Mouse (Mus musculus): ENCODE measurements around the gene Cacna2d2.

The Cacna2d2 gene

DNA sequence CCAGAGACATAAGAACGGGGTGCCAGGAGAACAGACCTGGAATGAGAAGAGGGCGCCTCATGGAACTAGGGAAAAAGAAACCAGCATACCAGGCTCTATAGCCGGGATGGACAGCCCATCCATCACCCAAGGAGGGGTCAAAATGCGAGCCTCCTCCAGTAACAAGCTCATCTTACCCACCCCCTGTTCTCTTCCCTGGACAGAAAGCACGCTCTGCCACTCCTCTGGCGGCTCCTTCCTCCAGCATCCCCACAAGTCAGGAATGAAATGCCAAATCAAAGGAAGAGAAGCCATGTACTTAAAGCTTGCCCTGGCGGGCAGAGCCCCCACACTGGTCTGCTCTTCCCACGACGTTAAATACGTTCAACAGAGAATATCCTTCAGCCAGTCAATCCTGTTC is 141.6 kb downstream of the Cacna2d2 start:
- no peak for DNase-seq (ENCODE audit: low spot score)

DNA sequence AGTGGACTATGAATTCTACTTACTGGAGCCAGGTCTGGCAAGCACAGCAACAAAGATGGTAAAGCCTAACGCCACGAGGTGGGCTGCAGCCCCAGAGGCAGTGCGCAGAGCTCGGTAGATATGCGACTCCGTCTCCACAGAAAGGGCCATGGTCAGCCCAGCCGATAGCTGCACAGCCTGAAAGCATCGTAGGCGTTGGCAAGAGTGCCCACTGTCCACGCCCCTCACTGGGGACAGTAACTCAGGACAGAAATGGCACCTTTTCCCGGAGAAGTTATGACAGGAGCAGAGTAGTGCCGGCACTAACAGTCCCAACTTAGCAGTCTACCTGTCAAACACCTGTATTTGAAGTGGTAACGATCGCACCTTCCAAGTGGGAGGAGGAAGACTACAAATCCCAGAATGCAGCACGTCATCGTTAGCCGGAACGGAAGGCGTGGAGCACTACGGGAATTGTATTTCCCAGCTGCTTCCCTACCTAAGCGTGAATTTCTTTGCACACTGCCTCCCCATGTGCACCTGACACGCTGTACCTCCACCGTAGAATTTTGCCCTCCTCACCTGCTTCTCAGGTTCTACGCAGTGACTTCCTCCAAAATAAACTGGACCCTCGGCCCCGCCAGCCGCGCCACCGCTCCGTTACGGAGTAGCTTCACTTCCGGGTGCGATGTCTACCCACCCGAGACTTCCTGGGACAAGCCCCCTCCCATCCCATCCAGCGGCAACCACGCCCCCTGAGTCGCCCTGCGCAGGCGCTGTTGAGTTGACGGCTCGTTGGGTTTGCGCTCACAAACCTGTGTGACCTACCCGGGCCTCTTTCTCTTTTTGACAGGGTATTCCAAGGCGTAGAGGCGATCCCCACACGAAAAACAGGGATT is 142.3 kb downstream of the Cacna2d2 start, which contains the start of the genes Cyb561d2 and Nprl2:
Gene Cyb561d2 (minus strand): TSS at position 720 of the 878 bp plus-strand sequence.
Gene Nprl2 (plus strand): TSS at position 753 of the 878 bp plus-strand sequence.
- DNase-seq (ENCODE audit: low spot score): peak; percentile 96

DNA sequence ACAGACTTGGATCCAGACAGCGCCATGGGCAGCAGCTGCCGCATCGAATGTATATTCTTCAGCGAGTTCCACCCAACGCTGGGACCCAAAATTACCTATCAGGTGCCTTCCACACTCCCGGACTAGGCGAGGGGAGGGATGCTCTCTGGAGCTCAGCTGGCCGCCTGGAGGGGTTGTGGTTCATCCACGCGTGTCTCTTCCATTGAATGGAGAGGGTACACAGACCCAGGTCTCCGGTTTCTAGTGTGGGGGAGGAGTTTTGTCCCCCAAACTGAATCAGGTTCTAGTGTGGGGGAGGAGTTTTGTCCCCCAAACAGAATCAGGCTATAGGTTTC is 142.9 kb downstream of the Cacna2d2 start:
- DNase-seq (ENCODE audit: low spot score): no peak

DNA sequence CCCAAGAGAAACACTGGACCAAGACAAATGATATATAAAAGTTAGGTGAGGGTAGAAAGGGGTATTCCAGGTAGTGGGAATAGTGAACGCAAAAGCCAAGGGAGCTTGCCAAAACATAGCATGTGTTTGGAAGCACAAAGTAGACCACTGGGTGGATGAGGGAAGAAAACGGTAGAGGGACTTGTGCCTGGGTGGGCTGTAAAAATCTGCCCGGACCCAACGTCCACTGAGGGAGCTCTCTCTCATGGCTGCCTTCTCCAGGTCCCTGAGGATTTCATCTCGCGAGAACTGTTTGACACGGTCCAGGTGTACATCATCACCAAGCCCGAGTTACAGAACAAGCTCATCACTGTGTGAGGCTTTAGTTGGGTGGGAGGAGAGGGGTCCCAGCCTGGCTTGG is 143.3 kb downstream of the Cacna2d2 start:
- no peak for DNase-seq (ENCODE audit: low spot score)

DNA sequence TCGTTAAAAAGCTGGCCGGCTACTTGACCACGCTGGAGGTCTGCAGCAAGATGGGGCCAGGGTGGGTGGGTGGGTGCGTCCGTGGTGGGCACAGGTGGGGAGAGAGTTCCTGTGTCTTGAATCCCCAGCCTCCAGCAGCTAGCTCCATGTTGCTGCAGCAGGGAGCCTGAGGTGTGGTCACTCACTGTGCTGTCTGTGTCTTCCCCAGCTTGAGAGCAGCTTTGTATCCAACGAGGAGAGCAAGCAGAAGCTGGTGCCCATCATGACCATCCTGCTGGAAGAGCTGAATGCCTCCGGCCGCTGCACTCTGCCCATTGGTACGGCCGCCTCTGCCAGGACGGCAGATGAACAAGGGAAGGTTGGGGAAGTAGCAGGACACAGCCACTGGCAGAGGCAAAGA is 143.9 kb downstream of the Cacna2d2 start:
- DNase-seq (ENCODE audit: low spot score): no peak

DNA sequence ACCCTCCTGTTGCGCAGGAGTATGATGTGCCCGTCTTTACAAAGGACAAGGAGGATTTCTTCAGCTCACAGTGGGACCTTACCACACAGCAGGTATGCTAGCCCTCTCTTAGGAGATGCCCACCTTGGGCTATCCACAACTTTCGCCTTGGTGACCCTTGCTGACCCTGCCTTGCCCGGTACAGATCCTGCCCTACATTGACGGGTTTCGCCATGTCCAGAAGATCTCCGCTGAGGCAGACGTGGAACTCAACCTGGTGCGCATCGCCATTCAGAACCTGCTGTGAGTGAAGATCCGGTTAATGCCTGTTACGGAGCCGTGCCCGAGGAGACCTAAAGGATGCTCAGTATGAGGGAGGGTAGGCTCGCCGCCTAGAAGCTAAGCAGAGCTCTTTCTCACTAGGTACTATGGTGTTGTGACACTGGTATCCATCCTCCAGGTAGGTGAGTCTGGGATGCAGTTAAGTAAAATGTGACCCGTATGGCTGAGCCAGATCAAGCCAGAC is 144.8 kb downstream of the Cacna2d2 start:
- no peak for DNase-seq (ENCODE audit: low spot score)

DNA sequence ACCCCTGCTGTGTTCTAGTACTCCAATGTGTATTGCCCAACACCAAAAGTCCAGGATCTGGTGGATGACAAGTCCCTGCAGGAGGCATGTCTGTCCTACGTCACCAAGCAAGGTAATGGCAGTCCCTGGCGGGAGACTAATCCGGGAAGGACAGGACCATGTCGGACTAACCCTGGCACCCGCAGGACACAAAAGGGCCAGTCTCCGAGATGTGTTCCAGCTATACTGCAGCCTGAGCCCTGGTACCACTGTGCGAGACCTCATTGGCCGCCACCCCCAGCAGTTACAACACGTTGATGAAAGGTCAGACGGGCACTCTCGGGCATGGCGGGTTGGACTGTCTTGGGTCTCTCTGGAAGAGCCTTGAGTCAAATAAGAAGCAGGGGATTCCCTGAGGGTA is 145.3 kb downstream of the Cacna2d2 start:
- no peak for DNase-seq (ENCODE audit: low spot score)

DNA sequence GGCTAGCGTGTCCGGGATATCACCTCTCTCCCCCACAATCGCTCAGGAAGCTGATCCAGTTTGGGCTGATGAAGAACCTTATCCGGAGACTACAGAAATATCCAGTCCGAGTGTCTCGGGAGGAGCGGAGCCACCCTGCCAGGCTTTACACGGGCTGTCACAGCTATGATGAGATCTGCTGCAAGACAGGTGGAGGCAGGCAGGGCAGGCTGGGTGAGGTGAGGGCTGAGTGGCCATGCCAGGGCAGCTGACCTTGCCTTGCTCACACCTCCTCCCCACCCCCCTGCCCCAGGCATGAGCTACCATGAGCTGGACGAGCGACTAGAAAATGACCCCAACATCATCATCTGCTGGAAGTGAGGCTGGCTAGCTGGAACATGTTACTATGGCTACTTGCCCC is 145.8 kb downstream of the Cacna2d2 start:
- no peak for DNase-seq (ENCODE audit: low spot score)

DNA sequence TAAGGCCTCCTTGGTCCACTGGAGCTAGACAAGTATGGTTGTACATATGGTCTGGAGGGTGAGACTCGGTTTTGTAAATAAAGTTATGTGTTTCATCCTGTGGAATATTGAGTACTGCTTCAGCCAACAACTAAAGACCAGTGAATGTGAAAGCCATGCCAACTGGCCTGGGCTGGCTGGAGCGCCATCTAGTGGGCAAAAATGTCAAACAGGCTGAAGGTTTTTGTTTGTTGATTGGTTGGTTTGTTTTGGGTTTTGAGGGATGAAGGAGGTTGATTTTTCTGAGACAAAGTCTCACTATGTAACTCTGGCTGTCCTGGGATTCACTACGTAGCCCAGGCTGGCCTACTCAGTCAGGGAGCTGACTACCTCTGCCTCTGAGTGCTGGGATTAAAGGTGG is 146.2 kb downstream of the Cacna2d2 start:
- peak; percentile 86 for DNase-seq (ENCODE audit: low spot score)

DNA sequence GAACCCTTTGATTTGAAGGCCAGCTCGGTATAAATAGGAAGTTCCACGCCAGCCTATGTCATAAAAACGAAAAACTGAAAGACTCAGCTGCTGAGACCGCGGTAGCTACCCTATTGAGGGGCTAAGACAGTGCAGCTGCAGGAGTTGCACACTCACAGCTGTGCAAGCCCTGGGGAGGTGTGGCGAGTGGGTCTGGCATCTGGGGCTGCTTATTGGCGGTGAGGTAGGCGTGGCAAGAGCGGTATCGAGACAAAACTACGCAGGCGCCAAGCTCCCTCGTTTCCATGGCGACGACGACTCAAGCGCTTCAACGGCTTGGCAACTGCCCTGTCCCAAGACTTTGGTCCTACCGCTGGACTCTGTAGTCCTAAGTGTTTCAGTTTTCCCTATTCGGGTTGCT is 147.6 kb downstream of the Cacna2d2 start, which contains the start of gene Zmynd10:
Gene Zmynd10 (plus strand): TSS at position 273 of the 400 bp plus-strand sequence.
- peak; percentile 98 for DNase-seq (ENCODE audit: low spot score)

DNA sequence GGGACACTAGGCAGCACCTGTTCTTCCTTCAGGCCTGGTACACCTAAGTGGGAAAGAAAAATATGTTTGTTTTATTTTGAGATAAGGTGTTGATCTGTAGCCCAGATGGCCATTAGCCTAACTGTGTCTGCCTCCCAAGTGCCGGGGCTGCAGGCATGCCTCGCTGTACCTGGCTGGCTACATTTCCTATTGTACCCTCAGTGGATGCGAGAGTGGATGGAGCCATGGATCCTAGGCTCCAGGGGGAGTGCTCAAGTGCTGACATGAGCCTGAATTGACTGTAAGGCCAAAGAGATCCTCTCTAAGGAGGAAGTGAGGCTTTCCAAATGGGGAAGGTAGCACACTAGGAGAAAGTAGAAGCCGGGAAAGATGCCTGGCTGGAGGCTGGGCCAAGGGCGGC is 148.5 kb downstream of the Cacna2d2 start:
- DNase-seq (ENCODE audit: low spot score): no peak

DNA sequence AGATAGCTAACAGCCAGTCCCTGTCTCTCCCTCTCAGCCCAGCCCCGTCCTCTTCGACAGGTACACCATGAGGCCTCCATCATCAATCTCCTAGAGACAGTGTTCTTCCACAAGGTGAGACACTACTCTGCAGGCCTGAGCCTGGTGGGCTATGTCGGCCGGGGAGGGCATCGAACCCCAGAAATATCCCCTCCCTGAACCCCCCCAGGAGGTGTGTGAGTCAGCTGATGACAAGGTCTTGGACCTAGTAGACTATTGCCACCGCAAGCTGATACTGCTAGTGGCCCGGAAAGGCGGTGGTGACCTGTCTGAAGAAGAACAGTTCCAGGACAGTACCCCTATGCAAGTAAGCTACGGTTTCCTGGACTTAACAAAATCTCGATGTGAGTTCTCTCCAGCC is 149.4 kb downstream of the Cacna2d2 start:
- DNase-seq (ENCODE audit: low spot score): no peak

DNA sequence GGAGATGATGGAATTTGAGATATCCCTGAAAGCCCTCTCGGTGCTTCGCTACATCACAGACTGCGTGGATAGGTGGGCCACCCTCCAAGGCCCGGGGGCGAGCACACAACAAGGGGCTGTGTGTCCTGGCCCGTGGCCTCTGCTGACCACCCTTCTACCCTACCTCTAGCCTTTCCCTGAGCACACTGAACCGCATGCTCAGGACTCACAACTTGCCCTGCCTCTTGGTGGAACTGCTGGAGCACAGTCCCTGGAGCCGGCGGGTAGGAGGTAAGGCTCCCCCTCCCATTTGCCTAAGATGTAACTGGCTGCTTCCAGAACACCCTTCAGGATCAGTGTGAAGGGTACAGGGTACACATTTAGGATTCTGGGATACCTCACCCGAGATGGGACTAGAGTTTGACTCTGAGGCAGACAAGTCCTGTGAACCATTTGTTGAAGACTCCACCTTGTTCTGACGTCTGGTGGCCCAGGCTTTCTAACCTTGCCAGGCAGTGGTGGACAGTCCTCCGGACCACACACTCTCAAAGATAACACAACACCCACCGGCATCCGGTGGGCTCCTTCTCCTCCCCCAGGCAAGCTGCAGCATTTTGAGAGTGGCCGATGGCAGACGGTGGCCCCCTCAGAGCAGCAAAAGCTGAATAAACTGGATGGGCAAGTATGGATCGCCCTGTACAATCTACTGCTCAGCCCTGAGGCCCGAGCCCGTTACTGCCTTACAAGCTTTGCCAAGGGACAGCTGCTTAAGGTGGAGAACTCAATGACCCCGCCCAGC is 150.1 kb downstream of the Cacna2d2 start:
- no peak for DNase-seq (ENCODE audit: low spot score)

DNA sequence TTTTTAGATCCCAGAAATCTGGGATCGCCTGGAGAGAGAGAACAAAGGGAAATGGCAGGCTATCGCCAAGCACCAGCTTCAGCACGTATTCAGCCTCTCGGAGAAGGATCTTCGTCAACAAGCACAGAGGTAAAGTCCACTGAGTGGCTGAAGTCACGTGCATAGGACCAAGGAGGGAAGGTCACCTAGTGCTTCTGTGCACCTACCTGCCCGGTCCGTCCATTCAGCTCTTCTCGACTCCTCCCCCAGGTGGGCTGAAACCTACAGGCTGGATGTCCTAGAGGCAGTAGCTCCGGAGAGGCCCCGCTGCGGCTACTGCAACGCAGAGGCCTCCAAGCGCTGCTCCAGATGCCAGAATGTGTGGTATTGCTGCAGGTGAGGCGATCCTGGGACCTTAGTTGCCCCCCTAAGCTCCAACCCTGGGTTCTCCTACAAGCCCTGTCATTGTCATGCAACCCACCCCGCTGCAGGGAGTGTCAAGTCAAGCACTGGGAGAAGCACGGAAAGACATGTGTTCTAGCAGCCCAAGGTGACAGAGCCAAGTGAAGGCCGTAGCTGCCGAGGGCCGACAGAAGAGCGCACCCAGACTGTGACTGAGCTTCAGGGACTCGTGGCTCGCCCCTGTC is 151.2 kb downstream of the Cacna2d2 start:
- no peak for DNase-seq (ENCODE audit: low spot score)

DNA sequence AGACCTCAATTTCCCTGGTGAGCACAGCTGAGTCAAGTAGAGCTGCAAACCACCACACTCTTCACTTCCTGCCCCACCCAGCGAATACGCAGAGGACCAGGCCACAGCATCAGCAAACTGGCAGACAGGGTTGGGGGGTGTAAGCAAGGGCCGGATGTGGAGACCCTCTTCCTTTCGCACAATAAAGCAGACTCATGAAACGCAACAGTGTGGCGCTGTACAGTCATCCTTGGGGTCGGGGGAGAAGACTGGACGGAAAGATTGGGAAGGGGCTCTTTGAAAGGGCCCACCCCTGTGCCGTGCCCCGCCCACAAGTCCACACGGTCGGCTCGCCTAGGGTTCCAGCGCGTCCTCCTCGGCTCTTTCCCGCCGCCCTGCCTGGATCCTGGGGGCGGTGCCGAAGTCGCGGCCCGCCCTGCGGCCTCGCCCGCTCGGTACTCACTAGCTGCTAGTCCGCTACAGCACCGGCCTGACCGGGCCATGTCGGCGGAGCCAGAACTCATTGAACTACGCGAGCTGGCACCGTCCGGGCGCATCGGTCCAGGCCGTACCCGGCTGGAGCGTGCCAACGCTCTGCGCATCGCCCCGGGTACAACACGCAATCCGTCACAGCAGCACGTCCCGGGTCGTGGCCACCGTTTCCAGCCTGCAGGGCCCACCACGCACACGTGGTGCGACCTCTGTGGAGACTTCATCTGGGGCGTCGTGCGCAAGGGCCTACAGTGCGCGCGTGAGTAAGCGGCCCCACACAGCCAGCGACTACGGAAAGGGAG is 151.9 kb downstream of the Cacna2d2 start, which contains the start of gene Rassf1:
Gene Rassf1 (plus strand): TSS at position 439 of the 773 bp plus-strand sequence.
- DNase-seq (ENCODE audit: low spot score): peak; percentile 77

DNA sequence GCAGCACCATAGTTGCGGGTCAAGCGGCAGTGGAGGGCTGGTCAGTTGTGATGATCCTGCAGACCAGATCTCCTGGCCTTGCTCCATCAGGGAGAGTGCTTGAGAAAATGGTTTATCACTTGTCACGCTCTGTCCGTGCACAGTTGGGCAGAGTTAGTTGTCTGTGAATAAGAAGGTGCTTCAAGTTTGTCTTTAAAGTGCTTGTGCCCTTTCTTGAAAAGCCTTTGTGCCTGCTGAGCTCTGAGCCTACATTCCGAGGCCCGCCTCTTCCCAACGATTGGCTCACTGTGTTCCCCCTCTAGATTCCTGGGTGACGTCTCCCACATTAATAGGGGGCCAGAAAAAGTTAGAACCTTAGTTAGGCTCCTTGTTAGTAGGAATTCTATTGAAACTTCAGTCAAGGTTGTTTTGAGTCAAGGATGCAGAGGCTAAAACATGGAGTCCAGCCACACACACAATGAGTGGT is 152.5 kb downstream of the Cacna2d2 start:
- DNase-seq (ENCODE audit: low spot score): peak; percentile 58

DNA sequence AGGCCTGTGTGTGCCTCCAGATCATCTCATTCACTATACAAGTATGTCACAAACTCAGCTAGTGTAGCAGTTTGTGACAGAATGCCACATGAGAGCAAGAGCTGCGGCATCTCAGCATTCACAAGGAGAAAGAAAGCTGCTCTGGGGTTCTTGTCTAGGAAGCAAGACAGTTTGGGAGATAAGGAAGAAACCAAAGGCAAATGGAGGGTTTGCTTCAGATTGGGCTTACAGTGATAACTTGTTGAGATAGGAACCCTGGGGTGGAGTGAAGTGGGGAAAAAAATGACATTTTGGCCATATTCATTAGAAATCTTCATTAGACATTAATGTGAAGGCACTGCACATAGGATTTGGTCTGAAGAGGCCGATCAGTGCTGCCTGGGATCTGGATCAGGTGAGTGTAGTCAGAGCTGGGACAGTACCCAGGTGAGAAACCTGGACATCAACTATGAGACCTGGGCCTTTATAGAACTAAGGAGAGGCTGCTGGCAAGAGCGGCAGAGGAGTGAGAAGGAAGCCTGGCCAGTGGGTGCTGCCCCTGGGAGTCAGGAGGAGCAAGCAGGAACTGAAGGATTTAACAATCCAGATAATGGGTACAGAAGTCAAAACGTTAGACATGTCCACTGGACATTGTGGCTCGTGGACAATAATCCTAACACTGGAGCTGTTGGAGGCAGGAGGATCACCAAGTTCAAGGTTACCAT is 153.4 kb downstream of the Cacna2d2 start:
- DNase-seq (ENCODE audit: low spot score): no peak

DNA sequence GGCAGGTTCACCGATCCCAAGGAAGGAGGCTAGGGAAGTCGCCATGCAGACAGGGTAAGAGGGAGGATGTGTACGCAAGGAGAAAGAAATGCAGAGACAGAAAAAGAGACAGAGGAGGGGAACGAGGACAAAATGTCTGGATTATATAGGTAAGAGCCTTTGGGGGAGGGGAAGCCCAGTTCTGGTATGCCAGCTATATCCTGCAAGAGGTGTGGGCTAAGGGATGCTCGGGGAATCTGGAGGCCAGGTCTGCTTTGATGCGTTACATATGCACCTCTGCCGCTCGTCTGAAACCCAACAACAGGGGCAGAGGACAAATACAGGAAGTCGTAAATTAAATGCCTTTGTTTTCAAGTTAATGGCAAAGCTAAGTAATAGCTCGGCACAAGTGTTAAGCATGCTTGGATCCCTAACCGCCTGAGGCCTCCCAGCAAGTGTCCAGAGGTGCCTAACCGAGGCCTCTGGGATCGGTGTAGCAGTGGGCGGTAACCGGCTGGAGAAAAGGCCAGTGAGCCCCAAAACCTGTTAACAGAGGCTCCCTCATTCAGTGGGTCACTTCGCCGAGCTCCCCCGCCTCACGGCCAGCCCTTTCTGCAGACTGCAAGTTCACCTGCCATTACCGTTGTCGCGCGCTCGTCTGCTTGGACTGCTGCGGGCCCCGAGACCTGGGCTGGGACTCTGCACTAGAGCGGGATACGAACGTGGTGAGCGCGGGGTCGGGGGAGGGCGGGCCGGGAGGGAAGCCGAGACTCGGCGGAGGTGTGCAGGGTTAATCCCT is 154.3 kb downstream of the Cacna2d2 start:
- peak; percentile 46 for DNase-seq (ENCODE audit: low spot score)

DNA sequence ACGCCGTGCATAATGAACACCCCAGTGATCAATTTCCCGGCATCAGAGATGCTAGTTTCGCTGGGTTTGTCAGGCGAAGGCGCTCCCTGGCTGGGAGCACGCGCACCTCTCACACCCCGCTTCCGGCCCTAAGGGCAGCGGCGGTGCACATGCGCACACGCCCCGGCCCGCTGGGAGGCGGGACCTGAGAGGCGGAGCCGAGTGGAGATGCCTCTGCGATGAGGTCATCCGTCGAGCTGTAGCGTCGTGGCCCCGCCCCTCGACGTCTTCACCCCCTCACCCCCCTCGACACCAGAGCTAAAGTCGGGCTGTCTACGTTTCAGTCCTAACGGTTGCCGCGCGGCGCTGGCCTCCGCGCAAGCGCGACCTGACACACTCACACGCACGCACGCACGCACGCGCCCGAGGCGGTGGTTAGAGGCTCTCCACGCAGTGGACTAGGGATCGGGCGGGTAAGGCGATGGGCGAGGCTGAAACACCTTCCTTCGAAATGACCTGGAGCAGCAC is 155.0 kb downstream of the Cacna2d2 start:
- DNase-seq (ENCODE audit: low spot score): peak; percentile 99

DNA sequence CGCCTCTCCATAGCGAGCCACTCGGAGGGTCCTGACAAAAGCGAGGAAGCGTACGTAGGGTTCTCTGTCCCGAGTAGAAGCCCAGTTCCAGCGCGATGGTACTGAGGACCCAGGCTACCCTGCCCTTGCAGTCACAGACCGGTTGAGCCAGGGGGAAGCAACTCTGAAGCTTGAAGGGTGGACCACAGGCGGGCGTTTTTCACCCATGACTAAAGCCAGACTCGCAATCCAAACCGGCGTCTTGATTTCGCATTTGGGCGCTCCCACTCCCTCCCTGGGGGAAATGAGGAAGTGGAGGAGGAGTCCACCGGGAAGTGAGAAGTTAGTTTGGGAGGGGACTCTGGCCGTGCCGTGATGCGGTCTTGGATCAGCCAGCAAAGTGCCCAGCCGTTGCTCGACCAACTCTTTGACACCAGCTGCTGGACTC is 155.6 kb downstream of the Cacna2d2 start:
- peak; percentile 72 for DNase-seq (ENCODE audit: low spot score)

All from embryo, embryonic 10.5 days (tissue).